Mouse (Mus musculus): ENCODE measurements at regions not wholly inside any gene's neighbourhood (a gene's known extent, or its start where the extent isn't known, plus 50 kb on each side); places are given as distances from the start of the nearest gene placed in this dataset.

DNA sequence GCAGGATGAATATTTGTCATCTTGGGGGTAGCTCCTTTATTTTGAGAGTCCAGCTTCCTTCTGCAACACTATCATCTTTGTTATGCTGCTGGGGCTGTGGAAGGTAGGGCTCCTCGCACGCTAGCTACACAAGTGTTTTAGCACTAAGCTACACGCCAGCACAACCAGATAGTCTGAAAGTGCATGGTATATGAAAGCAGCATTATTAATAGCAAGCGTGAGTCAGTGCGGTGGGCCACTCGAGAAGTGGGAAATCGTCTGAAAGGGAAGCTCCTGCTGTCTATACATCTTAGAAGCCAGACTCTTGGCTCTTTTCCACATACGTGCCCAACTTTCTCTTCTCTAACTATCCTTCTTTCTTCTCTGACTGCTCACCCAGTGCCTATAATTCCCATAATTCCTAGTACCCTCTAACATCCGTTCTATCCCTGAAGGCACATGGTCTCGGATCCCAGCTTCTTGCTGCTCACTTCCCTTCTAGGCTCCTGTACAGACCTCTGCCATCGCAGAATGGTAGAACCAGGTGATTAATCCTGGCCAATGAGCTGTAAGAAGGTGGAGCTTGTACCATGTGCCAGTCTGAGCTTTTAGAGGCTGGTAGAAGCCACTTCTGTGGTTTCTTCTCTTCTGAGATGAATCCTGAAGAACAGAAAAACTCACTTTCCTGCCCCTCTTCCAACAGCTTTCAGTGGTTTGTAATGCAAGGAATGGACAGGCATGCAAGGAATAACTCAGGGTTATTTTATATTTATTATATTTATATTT lies 55.5 kb downstream of the E030025P04Rik start:
- no peak for DNase-seq (ENCODE audit: low spot score in 2 of 2)

- no peak for DNase-seq (ENCODE audit: low spot score in 2 of 2)
Measured at GRCm38 (mm10) chr11:109081957-109082356, 62.2 kb downstream of the E030025P04Rik start.

- no peak for DNase-seq (ENCODE audit: low spot score in 2 of 2)
Measured at GRCm38 (mm10) chr11:109081454-109081853, 62.7 kb downstream of the E030025P04Rik start.

- no peak for DNase-seq (ENCODE audit: low spot score in 2 of 2)
Measured at GRCm38 (mm10) chr11:109080847-109081415, 63.2 kb downstream of the E030025P04Rik start.

GRCm38 (mm10) chr11:109079466-109079865 lies 64.7 kb downstream of the E030025P04Rik start:
- no peak for DNase-seq (ENCODE audit: low spot score in 2 of 2)

DNA sequence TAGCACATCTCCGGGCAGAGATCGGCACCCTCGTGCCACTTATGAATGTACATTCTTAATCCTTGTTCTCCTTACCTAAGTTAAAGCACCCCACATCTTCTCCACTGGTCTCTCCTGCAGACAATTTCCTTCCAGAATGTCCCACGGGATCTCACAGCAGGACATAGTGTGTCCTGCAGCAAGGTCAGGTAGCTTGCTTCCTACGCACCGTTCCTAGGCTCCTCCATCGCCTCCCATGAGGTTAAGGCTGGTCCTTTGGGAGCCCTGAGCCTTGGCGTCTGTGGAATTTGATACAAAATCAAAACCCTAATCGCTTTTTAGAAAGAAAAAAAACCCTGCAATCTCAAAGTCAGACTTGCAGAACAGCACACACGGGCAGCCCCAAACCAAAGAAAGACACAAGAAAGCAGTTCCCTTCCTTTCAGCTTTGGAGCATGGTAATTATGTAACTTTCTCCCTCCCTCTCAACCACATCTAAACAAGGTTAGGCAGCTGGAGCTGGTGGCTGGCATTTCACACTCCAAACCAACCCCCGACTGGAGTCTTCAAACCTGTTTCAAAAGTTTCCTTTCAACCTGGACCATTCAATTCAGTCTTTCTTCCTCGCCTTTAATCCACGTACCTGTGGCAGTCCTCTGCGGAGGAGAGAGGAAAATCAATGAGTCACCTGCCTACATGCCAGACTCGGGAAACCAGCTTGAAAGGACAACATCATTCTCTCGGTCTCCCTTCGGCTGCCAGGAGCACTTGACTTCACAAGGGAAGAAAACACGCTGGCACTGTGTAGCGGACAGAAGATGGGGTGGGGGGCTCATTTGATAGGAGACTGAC lies 67.4 kb downstream of the E030025P04Rik start:
- DNase-seq (ENCODE audit: low spot score in 2 of 2): no peak

GRCm38 (mm10) chr11:109071340-109071739 lies 72.8 kb downstream of the E030025P04Rik start:
- DNase-seq (ENCODE audit: low spot score in 2 of 2): no peak

- DNase-seq (ENCODE audit: low spot score in 2 of 2): no peak
Measured at GRCm38 (mm10) chr11:109070412-109070811, 73.8 kb downstream of the E030025P04Rik start.

DNA sequence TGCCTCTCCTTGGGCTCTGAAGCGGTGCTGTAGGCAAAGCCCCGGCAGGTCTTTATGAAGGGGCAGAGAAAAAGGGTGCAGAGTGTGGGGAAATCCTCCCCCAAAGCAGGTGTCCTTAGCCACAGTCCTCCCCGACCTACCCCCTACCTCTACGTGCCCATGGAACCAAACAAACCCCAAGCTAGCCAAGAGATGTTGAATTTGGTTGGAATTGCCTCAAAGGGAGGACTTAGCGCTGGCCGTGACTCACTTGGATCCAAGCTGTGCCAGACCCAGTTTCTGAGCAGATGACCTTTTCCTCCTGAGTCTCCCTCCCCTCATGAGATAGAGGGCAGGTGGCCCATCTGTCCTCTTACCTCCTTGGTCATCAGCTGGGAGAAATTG lies 74.9 kb downstream of the E030025P04Rik start:
- DNase-seq (ENCODE audit: low spot score in 2 of 2): peak in 1 of 2 experiments; percentile 19

DNA sequence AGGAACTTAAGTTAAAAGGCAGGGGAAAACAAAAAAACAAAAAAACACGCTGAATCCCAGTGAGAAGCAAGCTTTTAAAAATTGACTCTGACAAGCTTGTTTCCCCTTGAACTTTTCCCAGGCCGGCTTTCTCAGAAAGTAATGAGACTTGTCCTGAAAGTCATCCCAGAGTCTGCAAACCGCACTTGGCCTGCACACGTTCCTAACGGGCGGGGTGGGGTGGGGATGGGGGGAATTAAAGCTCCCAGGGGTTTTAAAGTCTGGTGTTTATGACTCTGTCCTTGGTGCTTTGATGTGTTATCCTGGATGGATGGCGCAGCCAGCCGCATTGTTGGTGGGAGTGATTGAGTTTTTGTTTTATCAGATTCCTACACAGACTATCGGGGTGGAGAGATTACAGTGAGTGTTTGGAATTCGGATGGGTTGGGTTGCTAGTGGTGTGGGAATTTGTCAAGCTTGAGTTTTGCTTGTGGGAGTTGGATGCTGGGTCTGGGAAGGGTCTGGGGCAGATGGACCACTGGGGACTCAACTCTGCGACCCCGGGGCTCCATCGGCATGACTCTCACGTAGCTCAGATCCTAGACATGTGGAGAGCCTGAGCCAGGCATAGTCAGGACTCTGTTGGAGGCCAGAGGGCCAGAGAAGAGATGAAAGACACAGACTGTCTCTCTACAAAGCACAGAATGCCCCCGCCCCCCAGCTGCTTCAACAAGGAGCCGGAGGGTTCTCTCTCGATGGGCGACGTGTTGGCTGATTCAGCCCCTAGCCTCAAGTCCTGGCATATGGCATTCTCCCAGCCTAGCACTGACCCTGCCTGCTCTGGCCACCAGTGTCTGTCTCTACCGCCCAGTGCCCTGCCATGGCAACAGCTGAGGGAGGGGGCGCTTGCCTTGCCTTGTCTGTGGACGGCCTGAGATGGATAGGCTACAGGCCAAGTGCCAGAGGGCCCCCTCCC lies 75.5 kb downstream of the E030025P04Rik start:
- DNase-seq (ENCODE audit: low spot score in 2 of 2): no peak

GRCm38 (mm10) chr11:109067733-109068132 lies 76.4 kb downstream of the E030025P04Rik start:
- no peak for DNase-seq (ENCODE audit: low spot score in 2 of 2)

DNA sequence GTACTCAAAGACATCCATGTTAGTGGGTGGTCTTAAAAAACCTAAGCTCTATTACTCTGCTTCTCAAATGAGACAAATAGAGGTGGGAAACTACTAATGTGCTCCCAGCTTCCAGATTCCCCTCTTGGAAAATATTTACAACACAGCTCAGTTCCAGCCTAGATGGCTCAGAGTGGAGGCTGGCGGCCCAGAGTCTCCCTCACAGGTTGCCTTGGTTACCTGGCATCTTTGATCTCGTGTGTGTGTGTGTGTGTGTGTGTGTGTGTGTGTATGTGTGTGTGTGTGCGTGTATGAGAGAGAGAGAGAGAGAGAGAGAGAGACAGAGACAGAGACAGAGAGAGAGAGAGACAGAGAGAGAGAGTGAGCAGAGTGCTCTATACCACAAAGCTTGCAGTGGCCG lies 82.2 kb downstream of the E030025P04Rik start:
- DNase-seq (ENCODE audit: low spot score in 2 of 2): no peak

DNA sequence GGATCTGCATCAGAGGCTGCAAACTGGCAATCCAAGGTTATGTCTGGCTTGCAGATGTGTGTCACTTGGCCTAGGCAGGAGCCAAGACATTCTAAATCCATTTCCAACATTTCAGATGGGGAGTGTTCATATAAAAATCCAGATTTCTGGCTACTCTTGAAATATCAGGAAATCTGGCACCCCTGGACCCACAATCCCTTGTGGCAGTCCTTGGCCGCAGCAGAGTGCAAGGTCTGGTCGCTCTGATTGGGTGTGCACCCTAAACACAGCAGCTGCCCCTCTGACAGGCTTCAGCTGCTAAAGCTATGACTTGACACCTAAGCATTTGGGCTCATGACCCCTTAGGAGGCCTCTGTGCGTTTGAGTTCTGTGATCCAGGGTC lies 83.7 kb downstream of the E030025P04Rik start:
- no peak for DNase-seq (ENCODE audit: low spot score in 2 of 2)

DNA sequence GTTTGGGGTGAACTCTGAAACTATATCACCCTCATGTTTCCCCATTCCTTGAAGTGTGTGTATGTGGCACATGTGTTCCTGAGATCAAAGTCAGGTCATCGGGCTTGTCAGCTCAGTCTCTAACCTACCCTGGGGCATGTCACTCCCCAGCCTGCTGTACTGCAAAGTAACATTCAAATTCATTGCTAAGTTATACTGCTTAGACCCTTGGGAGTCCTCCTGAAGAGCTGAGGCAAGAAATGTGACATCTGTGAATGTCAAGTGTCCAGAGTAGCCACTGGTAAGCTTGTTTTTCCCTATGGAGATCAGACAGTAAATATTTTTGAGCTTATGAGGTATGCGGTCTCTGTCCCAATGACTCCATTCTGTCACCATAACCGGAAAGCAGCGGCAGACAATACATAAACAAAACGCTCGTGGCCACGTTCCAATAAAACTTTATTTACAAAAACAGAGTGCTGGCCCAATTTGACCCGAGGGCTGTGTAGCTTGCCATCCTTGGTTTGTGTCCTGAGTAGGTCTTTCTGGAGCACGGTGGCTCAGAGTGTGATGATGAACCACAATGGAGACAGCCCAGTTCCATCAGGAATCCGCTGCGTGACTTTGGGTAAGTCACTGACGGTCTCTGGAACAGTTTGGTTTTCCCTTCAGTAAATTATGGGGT lies 84.2 kb downstream of the E030025P04Rik start:
- DNase-seq (ENCODE audit: low spot score in 2 of 2): no peak

GRCm38 (mm10) chr11:109058021-109058420 lies 86.1 kb downstream of the E030025P04Rik start:
- no peak for DNase-seq (ENCODE audit: low spot score in 2 of 2)

DNA sequence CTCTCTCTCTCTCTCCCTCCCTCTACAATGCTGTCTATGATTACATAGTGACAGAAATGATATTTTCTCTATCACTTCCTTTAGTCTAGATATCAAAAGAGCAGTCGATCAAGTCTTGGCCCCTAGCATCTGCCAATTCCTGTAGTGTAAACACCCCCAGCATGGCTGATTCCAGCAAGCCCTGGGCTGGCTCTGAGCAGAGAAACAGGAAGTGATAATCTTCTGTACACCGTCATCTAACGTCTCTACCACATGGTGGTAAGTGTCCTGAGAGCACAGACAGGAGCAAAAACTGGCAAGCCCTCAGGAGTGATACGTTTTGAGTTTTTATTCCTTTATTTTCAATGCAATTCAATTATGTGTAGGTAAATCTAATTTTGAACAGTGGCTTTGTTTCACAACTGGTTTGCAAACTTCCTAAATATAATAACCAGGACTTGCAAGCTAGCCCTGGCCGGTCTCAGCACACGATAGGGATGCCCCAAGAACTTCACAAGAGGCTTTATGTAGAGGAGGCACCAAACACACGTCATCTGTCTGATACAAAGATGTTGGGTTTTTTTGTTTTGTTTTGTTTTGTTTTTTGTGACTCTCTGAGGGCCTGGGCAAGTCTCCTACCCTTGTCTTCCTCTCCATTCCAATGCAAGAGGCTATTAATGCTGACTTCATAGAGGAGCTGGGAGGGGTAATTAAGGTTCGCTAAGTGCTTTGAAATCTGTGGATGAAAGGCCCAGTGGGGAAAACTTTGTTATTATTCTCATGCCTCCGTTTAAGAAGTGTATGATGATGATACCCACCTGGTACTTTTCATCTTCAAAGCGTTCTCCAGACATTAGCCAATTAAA lies 95.7 kb downstream of the E030025P04Rik start:
- no peak for DNase-seq (ENCODE audit: low spot score in 2 of 2)

- no peak for DNase-seq (ENCODE audit: low spot score in 2 of 2)
Measured at GRCm38 (mm10) chr11:109047483-109048110, 96.6 kb downstream of the E030025P04Rik start.

DNA sequence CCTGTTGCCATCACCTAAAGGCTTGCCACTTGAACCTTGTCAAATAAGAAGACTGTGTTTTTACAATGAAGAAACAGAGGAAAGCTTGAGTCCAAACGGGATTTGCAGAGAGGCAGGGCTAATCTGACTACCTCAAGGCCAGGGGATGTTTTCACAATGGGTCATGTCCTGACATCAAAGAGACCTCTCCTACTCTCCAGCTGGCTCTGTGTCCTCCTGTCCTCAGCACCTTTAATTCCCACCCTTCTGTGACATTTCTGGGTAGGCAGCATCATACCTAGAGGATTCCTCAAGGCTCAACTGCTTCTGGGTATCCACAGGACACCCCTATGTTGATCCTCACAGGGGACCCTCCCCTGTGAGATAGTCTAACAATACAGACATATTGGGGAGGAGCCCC lies 97.7 kb downstream of the E030025P04Rik start:
- no peak for DNase-seq (ENCODE audit: low spot score in 2 of 2)

GRCm38 (mm10) chr11:109040519-109040916 lies 103.7 kb downstream of the E030025P04Rik start:
- no peak for DNase-seq (ENCODE audit: low spot score in 2 of 2)
